Mouse (Mus musculus): ENCODE measurements at regions not wholly inside any gene's neighbourhood (a gene's known extent, or its start where the extent isn't known, plus 50 kb on each side); places are given as distances from the start of the nearest gene placed in this dataset.

GRCm38 (mm10) chr9:41475326-41475725, 313.8 kb upstream of the Ubash3b start:
- Histone ChIP-seq H3K79me2 (ENCODE audit: control insufficient read depth, insufficient read depth) (peaks cover 52% of the 10 kb centered on the region), H3K36me3 (ENCODE audit: control insufficient read depth, insufficient read depth) (peaks cover 14% of the 10 kb centered on the region), H3K79me3 (ENCODE audit: low read depth) (peaks cover 20% of the 10 kb centered on the region), H3K4me3 (ENCODE audit: insufficient read depth, poor library complexity, severe bottlenecking) (peak overlapping the region; percentile 21), H3K27me3 (ENCODE audit: control insufficient read depth, insufficient read depth, insufficient read length) (no peaks in the 10 kb centered on the region), H3ac (ENCODE audit: control insufficient read depth, insufficient read length, low read depth) (peak overlapping the region; percentile 70)
- peak; percentile 49 for TF ChIP-seq MAX (IDR thresholded peaks at IDR 0.05)
- TF ChIP-seq MYOG (IDR thresholded peaks at IDR 0.05; ENCODE audit: control insufficient read depth, extremely low read depth, insufficient read length), result no peak

GRCm38 (mm10) chr9:41474945-41475297, 313.4 kb upstream of the Ubash3b start:
- TF ChIP-seq MYOD1 (IDR thresholded peaks at IDR 0.05; ENCODE audit: control insufficient read depth, insufficient read length, low read depth) (no peak), MYOG (IDR thresholded peaks at IDR 0.05; ENCODE audit: control insufficient read depth, extremely low read depth, insufficient read length) (no peak), USF1 (IDR thresholded peaks at IDR 0.05; ENCODE audit: low read depth) (no peak), FOSL1 (IDR thresholded peaks at IDR 0.05; ENCODE audit: insufficient read depth, low read length, poor library complexity, severe bottlenecking) (no peak), CTCF (IDR thresholded peaks at IDR 0.05; ENCODE audit: control insufficient read depth, insufficient read depth, insufficient read length) (no peak), MAX (IDR thresholded peaks at IDR 0.05) (no peak), CEBPB (IDR thresholded peaks at IDR 0.05; ENCODE audit: low read depth) (no peak)
- H3K27me3 ChIP-seq (ENCODE audit: control insufficient read depth, insufficient read depth, insufficient read length), result no peaks in the 10 kb centered on the region
- H3K36me3 ChIP-seq (ENCODE audit: control insufficient read depth, insufficient read depth), result peaks cover 14% of the 10 kb centered on the region
- H3K4me3 ChIP-seq (ENCODE audit: insufficient read depth, poor library complexity, severe bottlenecking), result peak overlapping the region; percentile 21
- H3K79me2 ChIP-seq (ENCODE audit: control insufficient read depth, insufficient read depth), result peaks cover 52% of the 10 kb centered on the region
- peaks cover 20% of the 10 kb centered on the region for H3K79me3 ChIP-seq (ENCODE audit: low read depth)
- H3ac ChIP-seq (ENCODE audit: control insufficient read depth, insufficient read length, low read depth), result peak overlapping the region; percentile 70

- peaks cover 13% of the 10 kb centered on the region for H3K36me3 ChIP-seq (ENCODE audit: control insufficient read depth, insufficient read depth)
- H3K79me3 ChIP-seq (ENCODE audit: low read depth), result peaks cover 20% of the 10 kb centered on the region
- peak overlapping the region; percentile 70 for H3ac ChIP-seq (ENCODE audit: control insufficient read depth, insufficient read length, low read depth)
- TF ChIP-seq CTCF (IDR thresholded peaks at IDR 0.05; ENCODE audit: control insufficient read depth, insufficient read depth, insufficient read length), result peak; percentile 85
- TF ChIP-seq USF1 (IDR thresholded peaks at IDR 0.05; ENCODE audit: low read depth), result no peak
- TF ChIP-seq MAX (IDR thresholded peaks at IDR 0.05), result no peak
- TF ChIP-seq MYOG (IDR thresholded peaks at IDR 0.05; ENCODE audit: control insufficient read depth, extremely low read depth, insufficient read length), result no peak
- H3K4me3 ChIP-seq (ENCODE audit: insufficient read depth, poor library complexity, severe bottlenecking), result no peak overlapping the region
- H3K27me3 ChIP-seq (ENCODE audit: control insufficient read depth, insufficient read depth, insufficient read length), result no peaks in the 10 kb centered on the region
- peaks cover 51% of the 10 kb centered on the region for H3K79me2 ChIP-seq (ENCODE audit: control insufficient read depth, insufficient read depth)
These were observed 312.9 kb upstream of the Ubash3b start for GRCm38 (mm10) chr9:41474244-41474944.

- no peak overlapping the region for H3ac ChIP-seq (ENCODE audit: control insufficient read depth, insufficient read length, low read depth)
These were observed 312.0 kb upstream of the Ubash3b start for GRCm38 (mm10) chr9:41473506-41473905.

GRCm38 (mm10) chr9:41471345-41471744, 309.8 kb upstream of the Ubash3b start:
- Histone ChIP-seq H3K79me2 (ENCODE audit: control insufficient read depth, insufficient read depth) (peaks cover 21% of the 10 kb centered on the region), H3ac (ENCODE audit: control insufficient read depth, insufficient read length, low read depth) (no peak overlapping the region), H3K79me3 (ENCODE audit: low read depth) (peaks cover 6% of the 10 kb centered on the region), H3K27me3 (ENCODE audit: control insufficient read depth, insufficient read depth, insufficient read length) (no peaks in the 10 kb centered on the region), H3K36me3 (ENCODE audit: control insufficient read depth, insufficient read depth) (no peaks in the 10 kb centered on the region), H3K4me3 (ENCODE audit: insufficient read depth, poor library complexity, severe bottlenecking) (no peak overlapping the region)
- TF ChIP-seq CTCF (IDR thresholded peaks at IDR 0.05; ENCODE audit: control insufficient read depth, insufficient read depth, insufficient read length), result no peak

More at GRCm38 (mm10) chr9:41473506-41473905, 312.0 kb upstream of the Ubash3b start:
- Histone ChIP-seq H3K79me3 (ENCODE audit: low read depth) (peaks cover 20% of the 10 kb centered on the region), H3K27me3 (ENCODE audit: control insufficient read depth, insufficient read depth, insufficient read length) (no peaks in the 10 kb centered on the region), H3K79me2 (ENCODE audit: control insufficient read depth, insufficient read depth) (peaks cover 42% of the 10 kb centered on the region), H3K36me3 (ENCODE audit: control insufficient read depth, insufficient read depth) (peaks cover 4% of the 10 kb centered on the region), H3K4me3 (ENCODE audit: insufficient read depth, poor library complexity, severe bottlenecking) (no peak overlapping the region)
- TF ChIP-seq MYOG (IDR thresholded peaks at IDR 0.05; ENCODE audit: control insufficient read depth, extremely low read depth, insufficient read length) (no peak), USF1 (IDR thresholded peaks at IDR 0.05; ENCODE audit: low read depth) (no peak), CEBPB (IDR thresholded peaks at IDR 0.05; ENCODE audit: low read depth) (no peak), CTCF (IDR thresholded peaks at IDR 0.05; ENCODE audit: control insufficient read depth, insufficient read depth, insufficient read length) (no peak), MAX (IDR thresholded peaks at IDR 0.05) (no peak), MYOD1 (IDR thresholded peaks at IDR 0.05; ENCODE audit: control insufficient read depth, insufficient read length, low read depth) (no peak), FOSL1 (IDR thresholded peaks at IDR 0.05; ENCODE audit: insufficient read depth, low read length, poor library complexity, severe bottlenecking) (no peak)

- no peak for TF ChIP-seq MAX (IDR thresholded peaks at IDR 0.05)
- TF ChIP-seq CTCF (IDR thresholded peaks at IDR 0.05; ENCODE audit: control insufficient read depth, insufficient read depth, insufficient read length), result no peak
- TF ChIP-seq MYOD1 (IDR thresholded peaks at IDR 0.05; ENCODE audit: control insufficient read depth, insufficient read length, low read depth), result no peak
- Histone ChIP-seq H3K79me2 (ENCODE audit: control insufficient read depth, insufficient read depth) (peaks cover 7% of the 10 kb centered on the region), H3K27me3 (ENCODE audit: control insufficient read depth, insufficient read depth, insufficient read length) (no peaks in the 10 kb centered on the region), H3K36me3 (ENCODE audit: control insufficient read depth, insufficient read depth) (no peaks in the 10 kb centered on the region), H3K79me3 (ENCODE audit: low read depth) (no peaks in the 10 kb centered on the region), H3ac (ENCODE audit: control insufficient read depth, insufficient read length, low read depth) (no peak overlapping the region), H3K4me3 (ENCODE audit: insufficient read depth, poor library complexity, severe bottlenecking) (no peak overlapping the region)
These were observed 308.5 kb upstream of the Ubash3b start for GRCm38 (mm10) chr9:41470010-41470409.

Data from C2C12 (cell line).